In the genomic region with DNA sequence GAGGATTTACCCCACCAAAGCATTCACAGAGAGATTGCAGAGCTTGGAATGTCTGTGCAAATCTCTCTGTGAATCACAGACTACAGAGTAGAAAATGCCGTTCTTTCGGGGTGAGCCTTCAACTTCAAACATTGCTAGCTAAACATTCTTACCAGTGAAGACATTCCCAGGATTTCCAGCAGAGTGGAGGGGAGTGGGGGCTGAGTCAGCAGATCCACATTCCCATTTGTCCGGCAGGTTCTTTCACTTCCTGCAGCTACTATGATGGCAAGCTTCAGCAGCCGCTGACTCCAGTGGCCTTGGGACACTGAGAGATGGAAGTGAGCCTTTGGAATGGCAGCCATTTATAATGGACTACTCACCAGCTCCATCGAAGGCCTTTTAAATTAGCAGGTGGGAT, we compare ENCODE assay signal across 13 mouse cellular contexts.
"Had no signal": no experiment of that assay in that cellular context is flagged by ENCODE, and none has a peak within 500 bp of the region (broad histone marks: within the 10 kb centered on the region; RNA-seq: fewer than 3 reads in every experiment).

No protein-coding gene starts in this region.

- DNase-seq: lung, adult 18-20 months; lung, embryonic 14.5 days; lung, postnatal 10 days; lung, postnatal 4 days; midbrain, embryonic 14.5 days; retina, postnatal 1 day; right cerebral cortex, adult 18-20 months; right cerebral cortex, postnatal 25 days; right cerebral cortex, postnatal 4 days; spleen, adult 18-20 months; thymus, adult 18-20 months; thymus, postnatal 14 days; thymus, postnatal 36 days had no signal
